Mouse (Mus musculus) kidney, adult 2 months (tissue): ENCODE results near the gene Cstf1. TPM values are rescaled to one million over a fixed set of nuclear protein-coding genes. Genes with fewer than 3 reads are reported as not detected.

Experiments used
- DNase-seq: peaks from one replicate; pipeline ENCODE4 v3.0.0; 2021
- H3K27ac ChIP-seq: fragments of 200-500 bp; 2 replicates; pipeline ENCODE4 v1.5.1; 2012; ENCODE audit warnings: low read depth, low read length, control low read depth, inconsistent platforms; ENCODE audit not compliant: insufficient read depth
- H3K27me3 ChIP-seq: fragments of 200-500 bp; replicated peaks from 2 replicates; pipeline ENCODE4 v1.6.1; 2012; ENCODE audit warnings: mild to moderate bottlenecking, moderate library complexity, low read length, inconsistent platforms; ENCODE audit not compliant: control insufficient read depth, insufficient read depth
- H3K36me3 ChIP-seq: fragments of 200-500 bp; 2 replicates; pipeline ENCODE4 v1.6.1; 2012; ENCODE audit warnings: mild to moderate bottlenecking, moderate library complexity, low read length, inconsistent platforms; ENCODE audit not compliant: control insufficient read depth, insufficient read depth
- H3K4me1 ChIP-seq: fragments of 200-500 bp; 2 replicates; pipeline ENCODE4 v1.6.1; 2011; ENCODE audit warnings: low read length; ENCODE audit not compliant: control insufficient read depth, insufficient read depth
- H3K4me3 ChIP-seq: fragments of 200-500 bp; 2 replicates; pipeline ENCODE4 v1.5.1; 2011; ENCODE audit warnings: mild to moderate bottlenecking, low read depth, low read length, control low read depth; ENCODE audit not compliant: insufficient read depth
- CTCF ChIP-seq: fragments of 200-500 bp; conservative IDR thresholded peaks from 2 replicates; pipeline ENCODE4 v1.5.1; 2011; ENCODE audit warnings: low read depth, mild to moderate bottlenecking, control low read depth, low read length, moderate library complexity, mixed read lengths; ENCODE audit not compliant: insufficient read depth, insufficient read length
- POLR2A ChIP-seq: fragments of 200-500 bp; IDR thresholded peaks from one replicate; pipeline ENCODE4 v1.6.1; 2011; ENCODE audit warnings: low read depth, low read length, control low read depth
- WGBS: fragments of 180-500 bp; shearing (Covaris S2); methylation state at CpG from one replicate; pipeline ENCODE4 v1.1.7; 2018; 5-methylcytosine and 5-hydroxymethylcytosine counted together
- polyA plus RNA-seq: library from polyadenylated mRNA; depleted of rRNA; stranded (reverse); fragments of >200 nt; gene quantifications from 2 replicates; pipeline ENCODE4 v1.2.3, GENCODE M21; 2012

Gene Cstf1
- polyA plus RNA-seq, 1 experiment = 31.3 TPM

DNA sequence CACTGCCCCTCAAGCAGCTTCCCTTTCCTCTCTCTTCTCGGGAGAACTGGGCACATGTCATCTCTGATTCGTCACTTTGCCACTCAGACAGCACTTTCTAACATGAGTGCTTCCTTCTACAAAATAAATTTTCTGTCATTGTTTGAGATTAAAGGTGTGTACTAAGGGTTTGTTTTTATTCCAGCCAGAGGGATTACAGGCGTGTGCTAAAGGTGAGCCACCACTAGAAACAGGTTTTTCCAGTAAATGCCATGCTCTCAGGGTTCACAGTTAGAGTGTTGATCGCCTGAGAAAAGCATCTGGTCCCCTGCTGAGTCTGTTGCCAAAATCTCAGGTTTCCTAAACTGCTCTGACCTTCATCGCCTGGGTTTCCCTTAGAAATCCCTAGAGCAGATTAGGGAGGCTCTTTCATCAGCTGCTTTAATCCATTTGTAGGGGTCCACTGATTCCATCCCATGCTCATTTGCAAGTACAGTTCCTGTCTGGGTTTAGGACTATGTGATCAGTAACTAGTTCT, 6.6 kb downstream of the Cstf1 start:
- no peak overlapping the region for H3K4me3 ChIP-seq
- H3K4me1 ChIP-seq = no peaks in the 10 kb centered on the region
- no peak for DNase-seq
- WGBS = 59% methylated on average over 5 of the region's 5 CpGs
- no peak for TF ChIP-seq CTCF
- H3K27me3 ChIP-seq = no peaks in the 10 kb centered on the region
- no peak overlapping the region for H3K27ac ChIP-seq
- no peaks in the 10 kb centered on the region; the same call in 1 of the 2 replicates for H3K36me3 ChIP-seq

GRCm38 (mm10) chr2:172378332-172378731, 7.9 kb downstream of the Cstf1 start:
- Histone ChIP-seq H3K27ac (no peak overlapping the region), H3K4me1 (no peaks in the 10 kb centered on the region), H3K36me3 (no peaks in the 10 kb centered on the region; the same call in 1 of the 2 replicates), H3K4me3 (no peak overlapping the region), H3K27me3 (no peaks in the 10 kb centered on the region)
- WGBS = 64% methylated on average over 7 of the region's 7 CpGs
- TF ChIP-seq POLR2A (no peak), CTCF (peak; percentile 69)
- peak; percentile 34 for DNase-seq

DNA sequence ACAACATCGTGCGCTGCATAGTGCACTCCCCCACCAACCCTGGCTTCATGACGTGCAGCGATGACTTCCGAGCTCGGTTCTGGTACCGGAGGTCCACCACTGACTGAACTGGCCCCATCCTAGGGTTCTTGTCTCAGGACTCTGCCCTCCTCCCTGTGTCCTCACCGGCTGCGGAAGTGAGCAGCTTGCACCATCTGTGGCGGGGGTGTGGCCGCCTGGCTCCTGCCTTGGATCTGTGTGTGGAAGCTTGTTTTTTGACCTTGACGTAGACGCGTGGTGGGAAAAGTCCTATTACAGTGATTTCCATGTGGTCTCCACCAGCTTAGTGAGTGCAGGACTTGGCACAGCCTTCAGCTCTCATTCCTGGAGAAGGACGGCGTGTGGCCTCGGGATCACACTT, 10.0 kb downstream of the Cstf1 start:
- Histone ChIP-seq H3K4me1 (no peaks in the 10 kb centered on the region), H3K27ac (no peak overlapping the region), H3K4me3 (no peak overlapping the region), H3K36me3 (no peaks in the 10 kb centered on the region; the same call in 1 of the 2 replicates), H3K27me3 (no peaks in the 10 kb centered on the region)
- DNase-seq = no peak
- no peak for TF ChIP-seq POLR2A
- TF ChIP-seq CTCF = no peak
- 93% methylated on average over 17 of the region's 17 CpGs for WGBS

- H3K27ac ChIP-seq = no peak overlapping the region
- H3K36me3 ChIP-seq = no peaks in the 10 kb centered on the region
These were observed 10.9 kb downstream of the Cstf1 start for GRCm38 (mm10) chr2:172381341-172381740.

GRCm38 (mm10) chr2:172381898-172382297, 11.4 kb downstream of the Cstf1 start:
- TF ChIP-seq POLR2A (no peak), CTCF (no peak)
- DNase-seq = no peak
- no peak overlapping the region for H3K27ac ChIP-seq
- no peaks in the 10 kb centered on the region for H3K27me3 ChIP-seq
- 85% methylated on average over 12 of the region's 12 CpGs for WGBS
- H3K4me1 ChIP-seq = no peaks in the 10 kb centered on the region
- H3K36me3 ChIP-seq = no peaks in the 10 kb centered on the region
- no peak overlapping the region for H3K4me3 ChIP-seq

More at GRCm38 (mm10) chr2:172381341-172381740, 10.9 kb downstream of the Cstf1 start:
- H3K4me3 ChIP-seq = no peak overlapping the region
- DNase-seq = no peak
- H3K27me3 ChIP-seq = no peaks in the 10 kb centered on the region
- TF ChIP-seq POLR2A = no peak
- no peak for TF ChIP-seq CTCF
- no peaks in the 10 kb centered on the region for H3K4me1 ChIP-seq
- 93% methylated on average over 11 of the region's 11 CpGs for WGBS

DNA sequence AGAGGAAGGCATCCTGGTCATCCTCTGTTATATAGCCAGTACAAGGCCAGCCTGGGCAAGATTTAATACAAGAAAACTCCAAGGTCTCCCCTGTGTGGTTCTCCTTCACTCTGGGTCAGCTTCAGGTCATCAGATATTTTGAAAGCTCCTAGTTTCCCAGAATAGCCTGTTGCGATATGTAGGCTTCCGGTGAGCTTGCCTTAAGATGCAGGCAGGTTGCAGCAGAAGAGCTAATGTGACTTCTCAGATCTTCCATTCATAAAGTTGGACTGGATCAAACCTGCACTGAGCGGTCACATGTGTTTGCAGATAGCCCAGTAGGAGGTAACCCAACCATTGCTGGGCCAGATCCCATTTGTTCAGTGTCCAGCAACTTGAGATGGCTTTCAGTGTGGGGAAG, 14.2 kb downstream of the Cstf1 start:
- Histone ChIP-seq H3K27ac (no peak overlapping the region), H3K27me3 (no peaks in the 10 kb centered on the region), H3K4me1 (no peaks in the 10 kb centered on the region), H3K4me3 (no peak overlapping the region), H3K36me3 (no peaks in the 10 kb centered on the region)
- DNase-seq = no peak
- TF ChIP-seq CTCF (no peak), POLR2A (no peak)
- 84% methylated on average over 3 of the region's 3 CpGs for WGBS

GRCm38 (mm10) chr2:172390341-172390740, 19.9 kb downstream of the Cstf1 start:
- no peaks in the 10 kb centered on the region for H3K4me1 ChIP-seq
- WGBS = 32% methylated on average over 6 of the region's 6 CpGs
- no peaks in the 10 kb centered on the region for H3K27me3 ChIP-seq
- no peak overlapping the region for H3K27ac ChIP-seq
- no peak overlapping the region for H3K4me3 ChIP-seq
- H3K36me3 ChIP-seq = no peaks in the 10 kb centered on the region
- DNase-seq = no peak
- TF ChIP-seq CTCF = no peak
- TF ChIP-seq POLR2A = no peak
